Mouse (Mus musculus) mature B cell (primary cell): ENCODE results near the gene Mettl13.

Source experiments
- in situ Hi-C: fragments of 300-500 bp; cut with MboI; formaldehyde crosslinking; loops from 2 replicates; pipeline ENCODE4 v1.14.3; 2019

The Mettl13 gene

GRCm38 (mm10) chr1:162533766-162534560 is 14.4 kb downstream of the Mettl13 start:
- in situ Hi-C loops = no loop called here

- in situ Hi-C loops = no loop called here
These were observed 16.0 kb downstream of the Mettl13 start for GRCm38 (mm10) chr1:162532330-162532729.

GRCm38 (mm10) chr1:162531584-162531983 is 16.8 kb downstream of the Mettl13 start:
- in situ Hi-C loops = no loop called here

GRCm38 (mm10) chr1:162530666-162531065 is 17.7 kb downstream of the Mettl13 start:
- in situ Hi-C loops = no loop called here

GRCm38 (mm10) chr1:162529651-162530050 is 18.7 kb downstream of the Mettl13 start:
- in situ Hi-C loops = no loop called here

- in situ Hi-C loops = no loop called here
These were observed 33.2 kb downstream of the Mettl13 start for GRCm38 (mm10) chr1:162515116-162515515.

GRCm38 (mm10) chr1:162510013-162510356 is 38.4 kb downstream of the Mettl13 start:
- in situ Hi-C loops = no loop called here

GRCm38 (mm10) chr1:162509329-162510012 is 38.9 kb downstream of the Mettl13 start:
- in situ Hi-C loops = no loop called here

- in situ Hi-C loops = no loop called here
These were observed 39.9 kb downstream of the Mettl13 start for GRCm38 (mm10) chr1:162508211-162509005.

- in situ Hi-C loops = no loop called here
These were observed 41.8 kb downstream of the Mettl13 start for GRCm38 (mm10) chr1:162506516-162506915.

GRCm38 (mm10) chr1:162505649-162506048 is 42.7 kb downstream of the Mettl13 start:
- in situ Hi-C loops = no loop called here
